Mouse (Mus musculus) CD4-positive, CD25-positive, alpha-beta regulatory T cell, adult 9 weeks (primary cell): ENCODE measurements around the gene Zar1l. TPM values are rescaled to one million over a fixed set of nuclear protein-coding genes. Genes with fewer than 3 reads are reported as not detected.

ENCODE experiments used
- polyA plus RNA-seq: library from polyadenylated mRNA; unstranded; fragments of 100-300 nt; shearing (Covaris generic); gene quantifications from one replicate; pipeline ENCODE4 v1.2.1, GENCODE M21; 2017

Gene Zar1l
- polyA plus RNA-seq = not detected

GRCm38 (mm10) chr5:150518064-150518463, at the start of gene Zar1l:
Gene Zar1l, minus strand, starts transcription at chr5:150518164.

GRCm38 (mm10) chr5:150521937-150522866, 4.2 kb upstream of the Zar1l start, which contains the start of gene Brca2:
Gene Brca2, plus strand, starts transcription at chr5:150522630.

Other genes starting within 250 kb of the Zar1l start
- 6.7 TPM for gene Brca2, start 4.5 kb upstream of the Zar1l start, polyA plus RNA-seq
- gene N4bp2l1, start 79.0 kb upstream of the Zar1l start, polyA plus RNA-seq = 87.5 TPM
- 95.3 TPM for gene N4bp2l2, start 148.0 kb upstream of the Zar1l start, polyA plus RNA-seq
- 34.2 TPM for gene Pds5b, start 155.6 kb upstream of the Zar1l start, polyA plus RNA-seq